12 mouse cellular contexts compared by ENCODE assay signal in genomic region chr3:34322527-34323210, GRCm38 (mm10).
DNase-seq lines count a peak whose midpoint lies in the region; ATAC-seq and TF ChIP-seq lines count a peak whose summit lies in the region.
"Had no signal": no experiment of that assay in that cellular context is flagged by ENCODE, and none has a peak within 500 bp of the region (broad histone marks: within the 10 kb centered on the region; RNA-seq: fewer than 3 reads in every experiment).

No protein-coding gene starts in this region.

- DNase-seq in cerebellum, postnatal 14 days: peak; percentile 14 to 16
- no peak for DNase-seq in cerebellum, adult 9-11 months
- no peak for DNase-seq in forebrain, postnatal 0 days
- DNase-seq in thymus, adult 18-20 months: no peak
- DNase-seq: cerebellum, postnatal 25 days; lung, adult 2 months had no signal

- peak; percentile 69 for ATAC-seq in forebrain, postnatal 0 days
- ATAC-seq in limb, embryonic 13.5 days (ENCODE audit: low FRiP score, low read depth): peak; percentile 49; the same call in 1 of the 2 replicates
- peak; percentile 75 for ATAC-seq in neural tube, embryonic 14.5 days (ENCODE audit: low read depth)
- ATAC-seq in megakaryocyte, adult 5-6 weeks (ENCODE audit: poor library complexity, severe bottlenecking): no peak
- ATAC-seq in kidney, embryonic 16.5 days (ENCODE audit: low FRiP score, low TSS enrichment): no peak
- ATAC-seq: intestine, embryonic 16.5 days had no signal

- no peak for TF ChIP-seq CTCF in forebrain, postnatal 0 days (IDR thresholded peaks at IDR 0.05; ENCODE audit: low read depth)

- no peak overlapping the region for H3K27ac ChIP-seq in forebrain, postnatal 0 days (ENCODE audit: low read depth, low read length)
- H3K27ac ChIP-seq in limb, embryonic 13.5 days: no peak overlapping the region
- H3K27ac ChIP-seq in neural tube, embryonic 14.5 days (ENCODE audit: low read depth, low read length): no peak overlapping the region
- H3K27ac ChIP-seq in kidney, embryonic 16.5 days (ENCODE audit: low read length): no peak overlapping the region

- WGBS in forebrain, postnatal 0 days: 32% methylated on average over 15 of the region's 15 CpGs
- whole genome bisulfite sequencing in limb, embryonic 13.5 days: 13% methylated on average over 15 of the region's 15 CpGs
- 18% methylated on average over 15 of the region's 15 CpGs for WGBS in neural tube, embryonic 14.5 days
- 24% methylated on average over 15 of the region's 15 CpGs for WGBS in kidney, embryonic 16.5 days

- H3K36me3 ChIP-seq in forebrain, postnatal 0 days (ENCODE audit: insufficient read depth): no peaks in the 10 kb centered on the region
- H3K36me3 ChIP-seq in limb, embryonic 13.5 days: no peaks in the 10 kb centered on the region
- no peaks in the 10 kb centered on the region for H3K36me3 ChIP-seq in neural tube, embryonic 14.5 days (ENCODE audit: control insufficient read depth, insufficient read depth, low read length)
- H3K36me3 ChIP-seq in kidney, embryonic 16.5 days (ENCODE audit: insufficient read depth, low read length): no peaks in the 10 kb centered on the region

- H3K4me2 ChIP-seq in forebrain, postnatal 0 days (ENCODE audit: low read depth): no peak overlapping the region
- peak overlapping the region; percentile 33 for H3K4me2 ChIP-seq in limb, embryonic 13.5 days (replicated peaks)
- no peak overlapping the region for H3K4me2 ChIP-seq in neural tube, embryonic 14.5 days (ENCODE audit: low read depth, low read length)
- H3K4me2 ChIP-seq in kidney, embryonic 16.5 days (replicated peaks; ENCODE audit: low read depth, low read length): no peak overlapping the region

- H3K9ac ChIP-seq in forebrain, postnatal 0 days: no peak overlapping the region
- no peak overlapping the region for H3K9ac ChIP-seq in limb, embryonic 13.5 days
- H3K9ac ChIP-seq in neural tube, embryonic 14.5 days (replicated peaks; ENCODE audit: low read depth, low read length): no peak overlapping the region
- H3K9ac ChIP-seq in kidney, embryonic 16.5 days (replicated peaks; ENCODE audit: low read length): no peak overlapping the region

- no peaks in the 10 kb centered on the region for H3K27me3 ChIP-seq in forebrain, postnatal 0 days (ENCODE audit: insufficient read depth, low read length)
- peaks cover 94% of the 10 kb centered on the region for H3K27me3 ChIP-seq in limb, embryonic 13.5 days
- no peaks in the 10 kb centered on the region for H3K27me3 ChIP-seq in neural tube, embryonic 14.5 days (ENCODE audit: control insufficient read depth, insufficient read depth, low read length)
- H3K27me3 ChIP-seq in kidney, embryonic 16.5 days (ENCODE audit: insufficient read depth, low read length): peaks cover 11% of the 10 kb centered on the region; the same call in 1 of the 2 replicates

- H3K4me1 ChIP-seq in forebrain, postnatal 0 days (ENCODE audit: insufficient read depth): peaks cover 9% of the 10 kb centered on the region; the same call in 1 of the 2 replicates
- H3K4me1 ChIP-seq in limb, embryonic 13.5 days: peaks cover 28% of the 10 kb centered on the region
- H3K4me1 ChIP-seq in neural tube, embryonic 14.5 days (ENCODE audit: control insufficient read depth, insufficient read depth, low read length): peaks cover 7% of the 10 kb centered on the region; the same call in 1 of the 2 replicates
- no peaks in the 10 kb centered on the region for H3K4me1 ChIP-seq in kidney, embryonic 16.5 days (ENCODE audit: insufficient read depth, low read length)

- no peaks in the 10 kb centered on the region for H3K9me3 ChIP-seq in forebrain, postnatal 0 days (ENCODE audit: low read length)
- H3K9me3 ChIP-seq in limb, embryonic 13.5 days: no peaks in the 10 kb centered on the region
- no peaks in the 10 kb centered on the region for H3K9me3 ChIP-seq in neural tube, embryonic 14.5 days (ENCODE audit: control insufficient read depth, low read length)
- no peaks in the 10 kb centered on the region for H3K9me3 ChIP-seq in kidney, embryonic 16.5 days (ENCODE audit: low read length)

- no peak overlapping the region for H3K4me3 ChIP-seq in forebrain, postnatal 0 days (ENCODE audit: low read depth, low read length)
- H3K4me3 ChIP-seq in limb, embryonic 13.5 days: no peak overlapping the region
- H3K4me3 ChIP-seq in neural tube, embryonic 14.5 days (ENCODE audit: low read depth, low read length): no peak overlapping the region
- H3K4me3 ChIP-seq in kidney, embryonic 16.5 days (ENCODE audit: low read length): no peak overlapping the region
- H3K4me3 ChIP-seq: myocyte had no signal

Comparison
In these comparisons a context has a peak if more than half of its experiments do, and no peak if none do; other contexts are left out.
1. DNase-seq: peak in cerebellum, postnatal 14 days (2 of 2); none in cerebellum, adult 9-11 months (single experiment), forebrain, postnatal 0 days (single experiment) and thymus, adult 18-20 months (0 of 2).
2. ATAC-seq: peak in forebrain, postnatal 0 days (single experiment), limb, embryonic 13.5 days (single experiment) and neural tube, embryonic 14.5 days (single experiment); none in megakaryocyte, adult 5-6 weeks (single experiment) and kidney, embryonic 16.5 days (single experiment).